Mouse (Mus musculus) neural tube, embryonic 13.5 days (tissue): ENCODE results near the gene Ttll5. TPM values are rescaled to one million over a fixed set of nuclear protein-coding genes. Genes with fewer than 3 reads are reported as not detected.

Source experiments
- ATAC-seq: fragments of 200-750 bp; cut with Nextera tagmentation; 2 replicates; pipeline ENCODE4 v1.8.0; 2017; ENCODE audit warnings: low read depth, mild to moderate bottlenecking, moderate TSS enrichment, moderate library complexity
- H3K27ac ChIP-seq: fragments of 300-500 bp; sonication (generic); replicated peaks from 2 replicates; pipeline ENCODE4 v1.5.1; 2015; ENCODE audit warnings: moderate library complexity, mild to moderate bottlenecking, inconsistent platforms
- H3K27me3 ChIP-seq: fragments of 300-500 bp; sonication (generic); 2 replicates; pipeline ENCODE4 v1.6.1; 2015; ENCODE audit warnings: mild to moderate bottlenecking, inconsistent platforms
- H3K36me3 ChIP-seq: fragments of 300-500 bp; sonication (generic); 2 replicates; pipeline ENCODE4 v1.6.1; 2015; ENCODE audit warnings: mild to moderate bottlenecking, inconsistent platforms
- H3K4me1 ChIP-seq: fragments of 300-500 bp; sonication (generic); replicated peaks from 2 replicates; pipeline ENCODE4 v1.6.1; 2015; ENCODE audit warnings: inconsistent platforms
- H3K4me2 ChIP-seq: fragments of 300-500 bp; sonication (generic); 2 replicates; pipeline ENCODE4 v1.6.1; 2015; ENCODE audit warnings: inconsistent platforms, mild to moderate bottlenecking, moderate library complexity
- H3K4me3 ChIP-seq: fragments of 300-500 bp; sonication (generic); 2 replicates; pipeline ENCODE4 v1.5.1; 2015; ENCODE audit warnings: mild to moderate bottlenecking, inconsistent platforms
- H3K9ac ChIP-seq: fragments of 300-500 bp; sonication (generic); 2 replicates; pipeline ENCODE4 v1.6.1; 2015; ENCODE audit warnings: moderate library complexity, mild to moderate bottlenecking, inconsistent platforms
- H3K9me3 ChIP-seq: fragments of 300-500 bp; sonication (generic); 2 replicates; pipeline ENCODE4 v1.6.1; 2016; ENCODE audit warnings: inconsistent platforms
- WGBS: fragments of 180-500 bp; shearing (Covaris S2); methylation state at CpG from one replicate; pipeline ENCODE4 v1.1.7; 2015; 5-methylcytosine and 5-hydroxymethylcytosine counted together
- polyA plus RNA-seq: library from polyadenylated mRNA; unstranded; fragments of >200 nt; fragmentation: Nextera tagmentation; extraction: Ambion mirVana; gene quantifications from 2 replicates; pipeline ENCODE4 v1.2.1, GENCODE M21; 2015

Ttll5 gene
- polyA plus RNA-seq, 1 experiment from 2014 or later = 15.1 TPM

DNA sequence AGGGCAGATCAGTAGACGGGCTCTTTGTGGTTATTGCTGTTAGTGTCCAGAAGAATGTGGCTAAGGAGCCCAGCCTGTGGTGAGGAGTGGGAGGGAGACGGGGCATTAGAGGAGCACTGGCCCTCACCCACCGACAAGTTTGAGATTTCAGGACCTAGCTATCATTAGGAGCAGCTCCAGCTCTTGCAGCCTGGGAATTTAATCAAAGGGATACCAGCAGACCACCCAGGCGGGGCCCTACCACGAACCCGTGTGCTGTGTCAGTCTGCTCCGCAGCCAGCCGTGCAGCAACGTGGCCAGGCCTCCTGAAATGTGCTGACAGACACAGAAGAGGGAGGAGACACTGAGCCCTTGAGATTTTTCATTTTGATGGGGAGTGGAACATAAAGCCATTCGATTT lies 119.0 kb downstream of the Ttll5 start:
- Histone ChIP-seq H3K27me3 (no peaks in the 10 kb centered on the region), H3K9ac (no peak overlapping the region), H3K4me2 (no peak overlapping the region), H3K27ac (no peak overlapping the region), H3K4me3 (no peak overlapping the region), H3K4me1 (no peaks in the 10 kb centered on the region), H3K9me3 (no peaks in the 10 kb centered on the region), H3K36me3 (no peaks in the 10 kb centered on the region; the same call in 1 of the 2 replicates)
- WGBS = 59% methylated on average over 10 of the region's 10 CpGs
- no peak for ATAC-seq

DNA sequence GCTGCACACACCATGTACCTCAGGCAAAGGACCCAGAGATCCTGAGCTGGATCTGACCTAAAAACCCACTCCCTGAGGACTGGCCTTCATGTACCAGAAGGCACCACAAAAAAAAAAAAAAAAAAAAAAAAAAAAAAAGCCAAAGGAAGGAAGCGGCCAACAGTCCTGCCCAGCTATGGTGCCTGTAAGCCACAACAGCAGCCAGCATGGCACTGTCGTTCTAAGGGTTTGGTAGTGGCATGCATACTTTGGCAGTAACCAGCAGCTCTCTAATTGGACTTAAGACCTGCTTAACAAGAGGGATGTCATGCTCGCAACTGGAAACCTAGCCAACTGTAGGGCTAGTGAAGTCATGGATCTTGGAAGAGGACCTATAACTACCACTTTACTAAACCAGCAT lies 120.0 kb downstream of the Ttll5 start:
- Histone ChIP-seq H3K27ac (no peak overlapping the region), H3K9ac (no peak overlapping the region), H3K36me3 (no peaks in the 10 kb centered on the region; the same call in 1 of the 2 replicates), H3K4me1 (no peaks in the 10 kb centered on the region), H3K27me3 (no peaks in the 10 kb centered on the region), H3K9me3 (no peaks in the 10 kb centered on the region), H3K4me2 (no peak overlapping the region), H3K4me3 (no peak overlapping the region)
- WGBS = 95% methylated on average over 3 of the region's 3 CpGs
- no peak for ATAC-seq

DNA sequence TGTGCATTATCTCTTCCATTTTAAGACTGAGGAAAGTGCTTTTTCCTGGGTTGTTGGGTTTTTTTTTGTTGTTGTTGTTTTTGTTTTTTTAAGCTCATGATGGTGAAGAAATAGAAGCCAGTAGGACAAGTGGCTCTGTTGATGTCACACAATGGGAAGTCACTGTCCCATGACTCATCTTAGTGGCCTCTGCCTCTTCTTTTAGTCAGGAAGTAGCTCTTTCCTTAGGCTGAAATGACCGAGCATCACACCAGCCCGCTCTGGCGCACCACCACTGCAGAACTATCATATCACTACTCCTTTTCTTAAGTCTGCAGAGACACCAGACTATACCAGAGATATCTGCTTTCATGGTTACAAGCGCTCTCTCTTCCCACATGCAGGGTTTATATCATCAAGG lies 122.7 kb downstream of the Ttll5 start:
- H3K36me3 ChIP-seq = no peaks in the 10 kb centered on the region; the same call in 1 of the 2 replicates
- no peaks in the 10 kb centered on the region for H3K4me1 ChIP-seq
- H3K9ac ChIP-seq = no peak overlapping the region
- no peak overlapping the region for H3K27ac ChIP-seq
- H3K4me3 ChIP-seq = no peak overlapping the region
- H3K27me3 ChIP-seq = no peaks in the 10 kb centered on the region
- ATAC-seq = no peak
- H3K4me2 ChIP-seq = no peak overlapping the region
- WGBS = 87% methylated on average over 4 of the region's 4 CpGs
- no peaks in the 10 kb centered on the region for H3K9me3 ChIP-seq

DNA sequence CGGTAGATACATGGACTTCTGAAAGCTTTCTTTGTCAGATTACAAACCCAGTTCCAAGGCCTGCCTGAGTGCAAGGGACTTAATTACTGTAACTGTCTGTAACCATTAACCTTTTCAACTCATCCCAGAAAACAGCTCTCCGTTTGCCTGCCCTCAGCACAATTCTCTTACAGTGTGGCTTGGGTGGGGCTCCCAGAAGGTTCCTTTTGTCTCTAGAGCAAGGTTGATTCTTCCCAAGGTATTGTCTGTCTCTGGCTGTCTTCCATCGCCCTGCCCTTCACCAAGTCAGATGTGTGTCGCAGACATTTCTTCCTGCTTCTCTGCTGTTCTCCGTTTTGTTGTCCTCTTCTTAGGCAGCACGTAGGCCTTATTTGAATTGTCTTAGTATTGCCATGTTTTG lies 125.2 kb downstream of the Ttll5 start:
- H3K27me3 ChIP-seq = no peaks in the 10 kb centered on the region
- 0 out of 2 replicates have a peak, but pooled peaks cover 3% of the 10 kb centered on the region for H3K36me3 ChIP-seq
- H3K4me1 ChIP-seq = no peaks in the 10 kb centered on the region
- no peak overlapping the region for H3K27ac ChIP-seq
- no peak overlapping the region for H3K4me3 ChIP-seq
- no peaks in the 10 kb centered on the region for H3K9me3 ChIP-seq
- ATAC-seq = no peak
- no peak overlapping the region for H3K9ac ChIP-seq
- WGBS = 77% methylated on average over 6 of the region's 6 CpGs
- H3K4me2 ChIP-seq = no peak overlapping the region

DNA sequence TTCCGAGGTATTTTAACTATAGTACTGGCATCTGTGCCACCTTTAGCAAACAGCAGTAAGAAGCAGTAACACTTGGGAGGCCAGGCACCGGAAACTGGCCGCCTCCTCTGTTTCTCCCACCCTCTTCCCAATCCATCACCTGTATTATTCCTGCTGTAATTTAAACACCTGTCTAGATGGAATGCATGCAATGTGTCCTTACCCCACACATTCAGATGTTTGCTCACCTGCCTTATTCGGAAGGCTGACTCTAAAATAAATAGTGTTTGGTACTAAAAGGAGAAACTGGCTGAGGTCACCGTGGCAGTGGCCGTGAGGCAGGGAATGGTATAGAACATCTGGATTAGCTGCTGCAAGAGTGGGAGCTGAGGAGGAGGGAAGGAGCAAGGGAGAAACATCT lies 125.9 kb downstream of the Ttll5 start:
- no peak overlapping the region for H3K9ac ChIP-seq

DNA sequence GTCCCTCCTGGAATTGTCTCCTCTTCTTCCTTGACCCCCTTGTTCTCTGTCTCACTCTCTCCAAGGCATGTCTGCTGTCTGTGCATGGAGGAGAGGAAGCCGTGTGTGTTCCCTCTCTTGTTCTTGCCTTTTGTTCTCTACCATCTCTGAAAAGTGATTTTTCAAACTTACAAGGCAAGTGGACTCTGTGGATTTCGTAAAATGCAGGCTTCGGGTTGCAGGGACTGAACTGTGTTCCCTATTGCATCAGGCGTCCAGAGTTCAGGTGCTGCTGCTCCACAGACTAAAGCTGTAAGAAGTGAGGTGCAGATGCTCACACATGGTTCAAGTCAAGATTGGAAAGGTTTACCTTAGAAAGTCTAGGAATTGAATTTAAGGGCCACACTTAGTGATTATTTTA lies 126.6 kb downstream of the Ttll5 start:
- no peak overlapping the region for H3K9ac ChIP-seq
- H3K36me3 ChIP-seq = 0 out of 2 replicates have a peak, but pooled peaks cover 3% of the 10 kb centered on the region
- no peak overlapping the region for H3K27ac ChIP-seq
- H3K27me3 ChIP-seq = no peaks in the 10 kb centered on the region
- H3K4me2 ChIP-seq = no peak overlapping the region
- H3K4me3 ChIP-seq = no peak overlapping the region
- WGBS = 92% methylated on average over 4 of the region's 4 CpGs
- ATAC-seq = no peak
- H3K4me1 ChIP-seq = no peaks in the 10 kb centered on the region
- H3K9me3 ChIP-seq = no peaks in the 10 kb centered on the region

More for the DNA sequence above, 125.9 kb downstream of the Ttll5 start:
- Histone ChIP-seq H3K9me3 (no peaks in the 10 kb centered on the region), H3K4me2 (no peak overlapping the region), H3K36me3 (0 out of 2 replicates have a peak, but pooled peaks cover 3% of the 10 kb centered on the region), H3K27me3 (no peaks in the 10 kb centered on the region), H3K4me3 (no peak overlapping the region), H3K27ac (no peak overlapping the region), H3K4me1 (no peaks in the 10 kb centered on the region)
- ATAC-seq = no peak
- 90% methylated on average over 6 of the region's 6 CpGs for WGBS

DNA sequence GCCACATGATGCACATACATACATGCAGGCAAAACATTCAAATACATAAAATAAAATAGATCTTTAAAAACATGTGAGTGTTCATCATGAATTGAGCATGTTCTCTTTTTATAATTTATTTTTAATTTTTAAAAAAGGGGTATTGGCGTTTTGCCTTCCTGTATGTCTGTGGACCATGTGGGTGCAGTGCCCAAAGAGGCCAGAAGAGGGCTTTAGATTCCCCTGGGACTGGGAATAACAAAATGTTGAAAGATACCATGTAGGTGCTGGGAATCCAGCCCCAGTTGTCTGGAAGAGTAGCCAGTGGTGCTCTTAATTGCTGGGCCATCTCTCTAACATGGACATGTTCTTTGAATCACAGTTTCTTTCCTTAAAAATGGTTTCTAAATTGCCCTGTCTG lies 127.4 kb downstream of the Ttll5 start:
- Histone ChIP-seq H3K27me3 (no peaks in the 10 kb centered on the region), H3K4me1 (no peaks in the 10 kb centered on the region), H3K27ac (no peak overlapping the region), H3K4me2 (no peak overlapping the region), H3K9me3 (no peaks in the 10 kb centered on the region), H3K36me3 (0 out of 2 replicates have a peak, but pooled peaks cover 3% of the 10 kb centered on the region), H3K4me3 (no peak overlapping the region), H3K9ac (no peak overlapping the region)
- no peak for ATAC-seq
- WGBS = 96% methylated on average over 1 of the region's 1 CpGs

DNA sequence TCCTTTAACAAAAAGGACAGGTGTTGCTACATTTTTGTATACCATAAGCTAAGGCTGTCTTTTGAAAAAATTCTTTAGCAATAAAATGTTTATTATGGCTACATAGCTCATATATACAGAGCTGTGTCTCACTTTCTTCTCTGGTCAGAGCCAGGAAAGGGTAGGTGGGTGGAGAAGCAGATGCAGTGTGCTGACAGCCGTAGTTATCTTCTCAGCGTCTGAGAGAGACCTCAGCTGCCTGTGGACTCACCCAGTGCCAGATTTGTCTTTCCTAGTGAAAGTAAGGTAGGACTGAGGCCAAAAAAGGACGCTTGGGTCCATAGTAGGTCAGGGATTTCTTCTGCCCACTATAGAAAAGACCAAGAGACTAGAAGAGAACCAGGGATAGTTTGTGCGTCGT lies 127.9 kb downstream of the Ttll5 start:
- H3K4me3 ChIP-seq = no peak overlapping the region
- no peak overlapping the region for H3K27ac ChIP-seq
- H3K9me3 ChIP-seq = no peaks in the 10 kb centered on the region
- no peak for ATAC-seq
- H3K36me3 ChIP-seq = 0 out of 2 replicates have a peak, but pooled peaks cover 3% of the 10 kb centered on the region
- no peaks in the 10 kb centered on the region for H3K4me1 ChIP-seq
- H3K9ac ChIP-seq = no peak overlapping the region
- no peak overlapping the region for H3K4me2 ChIP-seq
- H3K27me3 ChIP-seq = no peaks in the 10 kb centered on the region
- 95% methylated on average over 5 of the region's 5 CpGs for WGBS

DNA sequence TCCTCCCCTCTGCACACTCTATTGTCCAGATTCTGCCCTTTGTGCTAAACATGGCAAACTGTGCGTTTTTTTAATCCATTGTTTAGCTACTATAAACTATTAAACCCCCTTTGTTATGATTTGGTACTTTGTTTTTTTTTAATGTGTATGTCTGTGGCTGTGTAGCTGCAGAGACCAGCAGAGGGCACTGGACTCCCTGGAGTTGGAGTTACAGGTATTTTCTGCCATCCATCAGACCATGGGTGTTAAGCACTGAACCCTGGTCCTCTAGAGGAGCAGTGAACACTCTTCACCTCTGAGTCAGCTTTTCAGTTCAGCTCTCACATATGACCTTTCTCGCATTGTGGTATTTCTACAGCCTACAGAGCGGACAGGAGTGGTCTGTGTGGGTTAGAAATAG lies 129.7 kb downstream of the Ttll5 start:
- Histone ChIP-seq H3K27ac (no peak overlapping the region), H3K9ac (no peak overlapping the region), H3K27me3 (no peaks in the 10 kb centered on the region), H3K4me2 (no peak overlapping the region), H3K36me3 (0 out of 2 replicates have a peak, but pooled peaks cover 3% of the 10 kb centered on the region), H3K4me3 (no peak overlapping the region), H3K4me1 (no peaks in the 10 kb centered on the region), H3K9me3 (no peaks in the 10 kb centered on the region)
- no peak for ATAC-seq
- WGBS = 87% methylated on average over 3 of the region's 3 CpGs

DNA sequence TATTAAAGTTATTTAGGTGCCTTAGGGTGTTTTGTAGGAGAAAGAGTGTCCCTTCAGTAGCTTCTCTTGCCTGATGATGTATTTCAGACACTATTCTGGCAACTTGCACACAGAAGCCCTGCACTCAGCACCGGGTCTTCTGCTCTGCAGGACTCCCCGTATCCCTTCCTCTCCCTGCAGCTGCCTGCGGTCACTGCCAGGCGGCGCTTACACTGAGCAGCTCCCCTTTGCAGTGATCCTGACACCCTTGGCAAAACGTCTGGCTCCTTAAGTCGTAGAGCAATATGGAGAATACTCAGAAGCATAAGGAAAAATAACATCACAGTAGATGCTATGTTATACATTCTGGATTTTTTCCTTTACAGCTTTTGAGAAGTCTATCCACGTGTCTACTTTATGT lies 130.6 kb downstream of the Ttll5 start:
- 75% methylated on average over 8 of the region's 8 CpGs for WGBS
- Histone ChIP-seq H3K4me1 (peaks cover 4% of the 10 kb centered on the region), H3K4me2 (no peak overlapping the region), H3K27ac (no peak overlapping the region), H3K27me3 (no peaks in the 10 kb centered on the region), H3K4me3 (no peak overlapping the region), H3K9me3 (no peaks in the 10 kb centered on the region), H3K9ac (no peak overlapping the region), H3K36me3 (0 out of 2 replicates have a peak, but pooled peaks cover 3% of the 10 kb centered on the region)
- no peak for ATAC-seq

DNA sequence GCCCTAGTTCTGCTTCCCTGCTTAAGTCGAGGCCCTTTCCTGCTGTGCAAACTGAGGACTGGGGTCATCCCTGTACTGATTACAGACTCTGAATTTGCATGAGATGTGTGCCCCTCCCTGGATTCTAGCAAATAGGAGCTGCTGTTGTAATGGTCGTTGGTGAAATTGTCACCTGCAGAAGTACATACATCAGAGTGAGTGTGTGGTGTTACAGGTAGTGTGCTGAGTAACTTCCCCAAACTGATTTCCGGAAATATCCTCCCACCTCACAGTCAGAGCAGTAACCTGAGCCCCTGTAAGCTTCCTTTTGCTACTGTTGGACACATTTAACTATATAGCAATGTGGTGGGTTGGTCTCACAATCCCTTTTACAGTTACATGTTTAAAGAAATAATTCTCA lies 131.2 kb downstream of the Ttll5 start:
- Histone ChIP-seq H3K4me3 (no peak overlapping the region), H3K36me3 (0 out of 2 replicates have a peak, but pooled peaks cover 3% of the 10 kb centered on the region), H3K4me2 (no peak overlapping the region), H3K27me3 (no peaks in the 10 kb centered on the region), H3K4me1 (peaks cover 10% of the 10 kb centered on the region), H3K9me3 (no peaks in the 10 kb centered on the region), H3K27ac (no peak overlapping the region), H3K9ac (no peak overlapping the region)
- ATAC-seq = no peak
- WGBS = 72% methylated on average over 3 of the region's 3 CpGs

DNA sequence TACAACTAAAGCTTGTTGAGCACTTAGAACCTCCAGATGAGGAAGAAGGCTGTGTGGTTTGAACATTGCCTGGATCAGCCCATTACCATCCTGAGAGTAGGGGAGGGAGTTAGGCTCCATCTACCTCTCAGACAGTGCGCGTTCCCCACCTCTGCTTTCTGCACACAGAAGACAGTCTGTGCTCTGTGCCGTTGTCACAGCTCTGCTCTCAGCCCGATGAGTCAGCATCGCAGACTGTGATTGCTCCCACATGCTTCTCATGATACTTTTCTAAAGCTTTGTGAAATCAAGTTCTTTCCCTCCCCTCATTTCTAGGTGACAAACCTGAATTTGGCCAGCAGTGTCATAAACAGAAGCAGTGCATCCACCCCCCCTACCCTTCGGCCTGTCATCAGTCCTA lies 131.8 kb downstream of the Ttll5 start:
- ATAC-seq = no peak
- Histone ChIP-seq H3K36me3 (0 out of 2 replicates have a peak, but pooled peaks cover 3% of the 10 kb centered on the region), H3K4me2 (no peak overlapping the region), H3K27me3 (no peaks in the 10 kb centered on the region), H3K27ac (no peak overlapping the region), H3K9ac (no peak overlapping the region), H3K4me1 (peaks cover 11% of the 10 kb centered on the region), H3K9me3 (no peaks in the 10 kb centered on the region), H3K4me3 (no peak overlapping the region)
- 85% methylated on average over 6 of the region's 6 CpGs for WGBS

DNA sequence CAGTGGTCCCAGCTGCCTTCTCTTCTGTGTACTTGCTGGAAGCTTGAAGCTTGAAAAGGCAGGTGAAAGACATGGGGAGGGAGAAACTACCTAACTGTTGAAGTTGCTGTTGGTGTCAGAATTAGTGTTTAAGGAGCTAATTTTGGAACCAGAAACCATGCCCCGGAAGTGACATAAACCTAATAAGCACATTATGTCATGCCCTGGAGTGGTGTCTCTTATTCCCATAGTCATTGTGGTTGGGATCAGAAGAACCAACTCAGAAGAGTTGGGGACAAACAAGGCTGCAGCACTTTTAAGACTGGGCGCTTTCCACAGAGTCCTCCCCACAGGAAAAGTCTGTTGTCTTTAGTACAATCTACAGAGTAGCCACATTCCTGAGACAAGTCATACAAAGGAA lies 134.0 kb downstream of the Ttll5 start:
- no peak overlapping the region for H3K4me2 ChIP-seq
- H3K9me3 ChIP-seq = no peaks in the 10 kb centered on the region
- H3K9ac ChIP-seq = no peak overlapping the region
- no peaks in the 10 kb centered on the region for H3K27me3 ChIP-seq
- no peak for ATAC-seq
- no peak overlapping the region for H3K4me3 ChIP-seq
- no peak overlapping the region for H3K27ac ChIP-seq
- H3K4me1 ChIP-seq = peaks cover 18% of the 10 kb centered on the region
- 0 out of 2 replicates have a peak, but pooled peaks cover 3% of the 10 kb centered on the region for H3K36me3 ChIP-seq
- 94% methylated on average over 2 of the region's 2 CpGs for WGBS
